Mouse (Mus musculus) C2C12 (cell line): Measurements from ENCODE around the gene Wfdc3. TPM values are rescaled to one million over a fixed set of nuclear protein-coding genes. Genes with fewer than 3 reads are reported as not detected.

Experiments
- H3K27me3 ChIP-seq: one replicate; pipeline ENCODE4 v1.6.1; 2011; ENCODE audit not compliant: control insufficient read depth, insufficient read depth, insufficient read length
- H3K36me3 ChIP-seq: one replicate; pipeline ENCODE4 v1.6.1; 2011; ENCODE audit not compliant: control insufficient read depth, insufficient read depth
- H3K4me3 ChIP-seq: one replicate; pipeline ENCODE4 v1.5.1; 2011; ENCODE audit warnings: mild to moderate bottlenecking, control low read depth; ENCODE audit not compliant: poor library complexity, insufficient read depth, severe bottlenecking
- H3K79me2 ChIP-seq: one replicate; pipeline ENCODE4 v1.6.1; 2011; ENCODE audit not compliant: control insufficient read depth, insufficient read depth
- H3K79me3 ChIP-seq: one replicate; pipeline ENCODE4 v1.6.1; 2011; ENCODE audit warnings: low read depth, control low read depth
- H3ac ChIP-seq: one replicate; pipeline ENCODE3; 2011; ENCODE audit warnings: low read depth; ENCODE audit not compliant: control insufficient read depth, insufficient read length
- CEBPB ChIP-seq: IDR thresholded peaks from one replicate; pipeline ENCODE4 v1.6.1; 2011; ENCODE audit warnings: low read depth, mild to moderate bottlenecking, control low read depth, moderate library complexity
- CTCF ChIP-seq: IDR thresholded peaks from one replicate; pipeline ENCODE4 v1.5.1; 2011; ENCODE audit not compliant: control insufficient read depth, insufficient read depth, insufficient read length
- FOSL1 ChIP-seq: IDR thresholded peaks from one replicate; pipeline ENCODE4 v1.8.0; 2011; ENCODE audit warnings: mild to moderate bottlenecking, low read length; ENCODE audit not compliant: poor library complexity, insufficient read depth, severe bottlenecking
- MAX ChIP-seq: IDR thresholded peaks from one replicate; pipeline ENCODE4 v1.6.1; 2011; ENCODE audit warnings: mild to moderate bottlenecking, control low read depth
- MYOD1 ChIP-seq: IDR thresholded peaks from one replicate; pipeline ENCODE4 v1.6.1; 2011; ENCODE audit warnings: low read depth; ENCODE audit not compliant: control insufficient read depth, insufficient read length
- MYOG ChIP-seq: IDR thresholded peaks from one replicate; pipeline ENCODE4 v1.6.1; 2011; ENCODE audit not compliant: control insufficient read depth, insufficient read length; ENCODE audit errors: extremely low read depth
- USF1 ChIP-seq: IDR thresholded peaks from one replicate; pipeline ENCODE4 v1.6.1; 2011; ENCODE audit warnings: low read depth, mild to moderate bottlenecking, control low read depth, moderate library complexity
- polyA plus RNA-seq: library from polyadenylated mRNA; unstranded; fragments of >200 nt; fragmentation: generic; extraction: Trizol; gene quantifications from one replicate; pipeline ENCODE4 v1.2.1, GENCODE M21; 2012; ENCODE audit warnings: missing spikeins

The Wfdc3 gene
- polyA plus RNA-seq, 1 experiment: 0.13 TPM

DNA sequence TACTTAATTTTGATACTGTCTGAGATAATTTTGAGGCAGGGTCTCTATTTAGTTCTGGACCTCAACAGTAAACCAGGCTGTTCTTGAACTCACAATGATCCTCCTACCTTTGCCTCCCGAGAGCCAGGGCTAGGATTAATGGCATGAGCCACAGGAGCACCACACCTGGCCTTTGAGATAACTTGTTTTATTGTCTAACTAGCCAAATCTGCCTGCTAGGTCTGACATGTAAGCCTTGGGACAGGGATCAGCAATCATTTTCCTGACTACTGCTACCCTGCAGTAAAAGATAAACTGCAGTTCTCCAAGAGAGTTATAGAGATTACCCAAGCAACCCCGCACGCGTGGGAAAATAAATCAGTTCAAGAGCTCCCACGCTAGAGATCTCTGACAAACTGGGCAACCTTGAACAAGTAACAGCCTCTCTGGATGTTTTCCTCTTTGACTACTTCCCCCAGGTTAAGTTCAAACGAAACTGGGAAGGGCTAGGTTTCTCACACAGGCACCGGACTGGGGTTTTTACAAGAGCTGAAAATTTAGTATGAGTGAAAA is 39.2 kb upstream of the Wfdc3 start:
- no peaks in the 10 kb centered on the region for H3K79me3 ChIP-seq
- H3K4me3 ChIP-seq: peak overlapping the region; percentile 45
- peaks cover 21% of the 10 kb centered on the region for H3K36me3 ChIP-seq
- H3K79me2 ChIP-seq: peaks cover 9% of the 10 kb centered on the region
- no peaks in the 10 kb centered on the region for H3K27me3 ChIP-seq
- TF ChIP-seq CTCF: no peak
- no peak for TF ChIP-seq CEBPB
- TF ChIP-seq USF1: no peak
- TF ChIP-seq FOSL1: no peak
- TF ChIP-seq MYOD1: no peak
- TF ChIP-seq MYOG: no peak
- TF ChIP-seq MAX: no peak
- peak overlapping the region; percentile 20 for H3ac ChIP-seq

DNA sequence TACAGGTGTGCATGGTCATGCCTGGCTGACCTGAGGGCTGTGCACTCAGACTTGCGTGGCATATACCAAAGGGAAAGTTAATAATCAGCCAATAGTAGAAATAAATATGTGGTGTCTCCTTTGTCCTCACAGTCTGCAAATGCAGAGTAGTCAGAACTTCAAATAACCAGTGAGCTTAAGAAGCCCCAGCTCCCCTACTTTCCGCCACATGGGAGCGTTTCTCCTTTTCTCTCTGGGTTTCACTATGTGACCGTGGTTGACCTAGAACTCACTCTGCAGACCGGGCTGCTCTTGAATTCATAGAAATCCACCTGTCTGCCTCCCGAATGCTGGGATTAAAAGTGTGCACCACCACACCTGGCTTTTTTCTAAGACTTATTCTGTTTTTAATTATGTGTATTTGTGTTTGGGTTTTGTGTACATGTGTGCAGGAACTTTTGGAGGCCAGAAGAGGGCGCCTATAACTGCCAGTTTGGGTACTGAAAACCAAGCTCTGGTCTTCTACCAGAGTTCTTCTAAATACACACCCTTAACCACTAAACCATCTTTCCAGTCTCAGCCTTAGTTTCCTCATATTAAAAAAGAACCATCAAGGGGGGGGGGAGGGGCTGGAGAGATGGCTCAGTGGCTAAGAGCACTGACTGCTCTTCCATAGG is 38.3 kb upstream of the Wfdc3 start:
- Histone ChIP-seq H3K4me3 (no peak overlapping the region), H3K27me3 (no peaks in the 10 kb centered on the region), H3K79me3 (no peaks in the 10 kb centered on the region), H3K79me2 (peaks cover 9% of the 10 kb centered on the region), H3ac (no peak overlapping the region), H3K36me3 (peaks cover 12% of the 10 kb centered on the region)
- TF ChIP-seq USF1 (no peak), MAX (no peak), FOSL1 (no peak), CTCF (no peak), MYOD1 (no peak), CEBPB (no peak), MYOG (no peak)

DNA sequence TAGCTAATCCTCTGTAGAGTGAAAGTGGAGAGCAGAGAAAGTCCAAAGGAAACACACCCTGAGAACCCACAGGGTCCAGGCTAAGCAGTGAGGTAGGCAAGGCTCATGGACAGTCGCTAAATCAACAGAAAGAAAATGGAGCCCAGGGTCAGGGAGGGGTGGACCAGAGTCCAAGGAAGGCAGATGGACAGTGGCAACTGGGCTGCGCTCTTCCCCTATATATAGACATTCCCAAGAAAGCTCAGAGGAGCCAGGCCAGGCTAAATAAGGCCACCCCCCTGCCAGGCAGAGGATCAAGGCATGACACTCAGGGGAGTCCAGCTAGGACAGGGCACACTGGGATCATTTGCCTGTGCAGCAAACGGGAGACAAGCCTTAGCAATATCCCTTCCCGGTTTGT is 36.1 kb upstream of the Wfdc3 start:
- Histone ChIP-seq H3K4me3 (no peak overlapping the region), H3K36me3 (no peaks in the 10 kb centered on the region), H3ac (no peak overlapping the region), H3K27me3 (no peaks in the 10 kb centered on the region), H3K79me3 (no peaks in the 10 kb centered on the region), H3K79me2 (no peaks in the 10 kb centered on the region)
- TF ChIP-seq CTCF: no peak
- no peak for TF ChIP-seq MAX
- TF ChIP-seq CEBPB: no peak
- no peak for TF ChIP-seq MYOD1
- no peak for TF ChIP-seq USF1
- TF ChIP-seq FOSL1: no peak

DNA sequence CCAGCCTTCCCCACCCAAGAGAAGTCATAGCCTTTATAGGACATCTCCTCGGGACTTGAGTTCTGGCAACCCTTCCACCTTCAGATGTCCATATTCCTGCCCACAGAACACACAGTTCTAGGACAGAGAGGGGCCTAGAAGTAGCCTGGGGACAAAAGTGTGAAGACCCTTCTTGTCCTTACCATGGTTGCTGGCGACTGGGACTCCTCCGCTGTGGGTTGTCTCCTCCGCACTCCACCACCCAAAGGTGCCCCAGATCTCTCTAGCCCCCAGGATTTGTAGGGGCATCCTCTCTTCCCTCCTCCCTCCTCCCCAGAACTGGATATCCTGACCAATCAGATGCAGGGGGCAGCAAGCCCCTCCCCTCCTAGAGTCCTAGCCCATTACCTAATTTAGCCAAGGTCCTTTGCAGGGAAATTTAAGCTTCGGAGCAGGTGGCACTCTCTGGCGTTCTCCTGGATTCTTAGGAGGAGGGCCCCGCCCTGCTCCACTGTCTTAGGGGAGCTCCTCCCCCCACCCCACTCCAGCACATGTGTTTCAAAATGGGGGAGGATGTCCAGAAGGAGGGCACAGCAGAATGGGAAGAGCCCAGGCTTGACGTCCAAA is 33.9 kb upstream of the Wfdc3 start, which contains the start of gene Tnnc2:
Tnnc2 (minus strand) TSS at position 487 of the 606 bp plus-strand sequence.
- Histone ChIP-seq H3K36me3 (no peaks in the 10 kb centered on the region), H3K79me2 (no peaks in the 10 kb centered on the region), H3ac (no peak within 1 kb of the TSS), H3K4me3 (no peak within 1 kb of the TSS), H3K27me3 (no peaks in the 10 kb centered on the region), H3K79me3 (no peaks in the 10 kb centered on the region)
- TF ChIP-seq USF1: no peak
- no peak for TF ChIP-seq MAX

DNA sequence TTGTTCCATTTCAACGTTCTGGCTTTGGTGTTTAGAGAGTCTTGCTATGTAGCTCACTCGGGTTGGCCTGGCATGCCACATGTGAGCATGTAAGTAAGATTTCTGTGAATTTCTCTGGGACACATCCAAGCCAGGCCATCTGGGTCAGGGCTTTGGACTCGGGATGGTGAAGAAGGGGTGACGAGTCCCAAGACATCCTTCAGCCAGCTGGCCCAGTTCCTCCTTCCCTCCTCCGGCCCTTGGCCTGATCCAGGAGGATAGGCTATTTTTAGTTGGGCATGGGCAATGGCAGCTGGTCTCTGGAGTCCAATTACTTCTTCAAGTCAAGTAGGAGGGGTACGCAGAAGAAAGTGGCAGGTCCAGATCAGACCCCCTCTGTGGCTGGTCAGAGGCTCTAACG is 33.1 kb upstream of the Wfdc3 start:
- Histone ChIP-seq H3K79me2 (no peaks in the 10 kb centered on the region), H3K4me3 (no peak overlapping the region), H3K36me3 (no peaks in the 10 kb centered on the region), H3ac (no peak overlapping the region), H3K27me3 (no peaks in the 10 kb centered on the region), H3K79me3 (no peaks in the 10 kb centered on the region)
- no peak for TF ChIP-seq MYOD1
- TF ChIP-seq CEBPB: no peak
- no peak for TF ChIP-seq USF1
- TF ChIP-seq MYOG: no peak
- no peak for TF ChIP-seq MAX
- no peak for TF ChIP-seq FOSL1
- TF ChIP-seq CTCF: no peak

DNA sequence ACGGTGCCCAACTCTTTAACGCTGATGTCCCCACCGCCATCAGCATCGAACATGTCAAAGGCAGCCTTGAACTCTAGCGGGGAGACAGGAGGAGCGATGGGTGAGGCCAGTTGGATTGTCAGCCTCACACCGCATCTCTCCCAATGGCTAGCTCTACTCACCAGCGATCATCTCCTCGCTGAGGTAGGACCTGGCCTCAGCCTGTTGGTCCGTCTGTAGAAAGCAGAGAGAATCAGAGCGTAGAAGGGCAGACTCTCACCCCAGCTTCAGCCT is 32.2 kb upstream of the Wfdc3 start:
- H3K79me2 ChIP-seq: no peaks in the 10 kb centered on the region
- no peaks in the 10 kb centered on the region for H3K27me3 ChIP-seq
- H3K36me3 ChIP-seq: peaks cover 5% of the 10 kb centered on the region
- no peaks in the 10 kb centered on the region for H3K79me3 ChIP-seq
- no peak overlapping the region for H3K4me3 ChIP-seq
- TF ChIP-seq MYOD1 (no peak), MYOG (no peak), MAX (no peak)
- no peak overlapping the region for H3ac ChIP-seq
